Mouse (Mus musculus): ENCODE measurements at regions not wholly inside any gene's neighbourhood (a gene's known extent, or its start where the extent isn't known, plus 50 kb on each side); places are given as distances from the start of the nearest gene placed in this dataset.

GRCm38 (mm10) chr1:88594484-88595254 lies 84.8 kb upstream of the Glrp1 start:
- TF ChIP-seq CTCF (IDR thresholded peaks at IDR 0.05; ENCODE audit: low read depth) (no peak), EP300 (IDR thresholded peaks at IDR 0.05; ENCODE audit: low read depth) (no peak)
- H3K27me3 ChIP-seq (ENCODE audit: control insufficient read depth, insufficient read depth, low read length), result no peaks in the 10 kb centered on the region
- H3K4me2 ChIP-seq (ENCODE audit: low read depth, low read length), result no peak overlapping the region
- H3K9ac ChIP-seq (replicated peaks; ENCODE audit: low read depth, low read length), result no peak overlapping the region
- H3K4me1 ChIP-seq (ENCODE audit: control insufficient read depth, insufficient read depth), result no peaks in the 10 kb centered on the region
- no peak overlapping the region for H3K27ac ChIP-seq (ENCODE audit: low read depth)
- DNase-seq (ENCODE audit: low spot score), result no peak
- no peak overlapping the region for H3K4me3 ChIP-seq (ENCODE audit: low read depth, low read length)
- ATAC-seq (ENCODE audit: insufficient read depth, low read depth), result no peak
- 43% methylated on average over 9 of the region's 9 CpGs for WGBS
- H3K9me3 ChIP-seq (replicated peaks; ENCODE audit: control insufficient read depth, low read length), result no peaks in the 10 kb centered on the region
- H3K36me3 ChIP-seq (replicated peaks; ENCODE audit: control insufficient read depth, insufficient read depth, low read length), result no peaks in the 10 kb centered on the region

- WGBS, result 86% methylated on average over 6 of the region's 6 CpGs
- Histone ChIP-seq H3K9ac (replicated peaks; ENCODE audit: low read depth, low read length) (no peak overlapping the region), H3K9me3 (replicated peaks; ENCODE audit: control insufficient read depth, low read length) (no peaks in the 10 kb centered on the region), H3K4me1 (ENCODE audit: control insufficient read depth, insufficient read depth) (no peaks in the 10 kb centered on the region), H3K4me3 (ENCODE audit: low read depth, low read length) (no peak overlapping the region), H3K4me2 (ENCODE audit: low read depth, low read length) (no peak overlapping the region), H3K27me3 (ENCODE audit: control insufficient read depth, insufficient read depth, low read length) (no peaks in the 10 kb centered on the region), H3K27ac (ENCODE audit: low read depth) (no peak overlapping the region), H3K36me3 (replicated peaks; ENCODE audit: control insufficient read depth, insufficient read depth, low read length) (no peaks in the 10 kb centered on the region)
- TF ChIP-seq EP300 (IDR thresholded peaks at IDR 0.05; ENCODE audit: low read depth), result no peak
- TF ChIP-seq CTCF (IDR thresholded peaks at IDR 0.05; ENCODE audit: low read depth), result no peak
- no peak for ATAC-seq (ENCODE audit: insufficient read depth, low read depth)
- DNase-seq (ENCODE audit: low spot score), result no peak
These were observed 82.2 kb upstream of the Glrp1 start for GRCm38 (mm10) chr1:88592036-88592435.

- no peak for ATAC-seq (ENCODE audit: insufficient read depth, low read depth)
- TF ChIP-seq EP300 (IDR thresholded peaks at IDR 0.05; ENCODE audit: low read depth) (no peak), CTCF (IDR thresholded peaks at IDR 0.05; ENCODE audit: low read depth) (no peak)
- no peak for DNase-seq (ENCODE audit: low spot score)
- no peak overlapping the region for H3K27ac ChIP-seq (ENCODE audit: low read depth)
- no peaks in the 10 kb centered on the region for H3K27me3 ChIP-seq (ENCODE audit: control insufficient read depth, insufficient read depth, low read length)
- no peak overlapping the region for H3K4me2 ChIP-seq (ENCODE audit: low read depth, low read length)
- WGBS, result 32% methylated on average over 9 of the region's 9 CpGs
- H3K9ac ChIP-seq (replicated peaks; ENCODE audit: low read depth, low read length), result no peak overlapping the region
- no peaks in the 10 kb centered on the region for H3K36me3 ChIP-seq (replicated peaks; ENCODE audit: control insufficient read depth, insufficient read depth, low read length)
- no peaks in the 10 kb centered on the region for H3K4me1 ChIP-seq (ENCODE audit: control insufficient read depth, insufficient read depth)
- H3K9me3 ChIP-seq (replicated peaks; ENCODE audit: control insufficient read depth, low read length), result no peaks in the 10 kb centered on the region
- no peak overlapping the region for H3K4me3 ChIP-seq (ENCODE audit: low read depth, low read length)
These were observed 81.0 kb upstream of the Glrp1 start for GRCm38 (mm10) chr1:88590802-88591380.

GRCm38 (mm10) chr1:88588747-88589146 lies 78.9 kb upstream of the Glrp1 start:
- Histone ChIP-seq H3K4me2 (ENCODE audit: low read depth, low read length) (no peak overlapping the region), H3K4me1 (ENCODE audit: control insufficient read depth, insufficient read depth) (no peaks in the 10 kb centered on the region), H3K4me3 (ENCODE audit: low read depth, low read length) (no peak overlapping the region), H3K9ac (replicated peaks; ENCODE audit: low read depth, low read length) (no peak overlapping the region), H3K27me3 (ENCODE audit: control insufficient read depth, insufficient read depth, low read length) (no peaks in the 10 kb centered on the region), H3K27ac (ENCODE audit: low read depth) (no peak overlapping the region), H3K9me3 (replicated peaks; ENCODE audit: control insufficient read depth, low read length) (no peaks in the 10 kb centered on the region), H3K36me3 (replicated peaks; ENCODE audit: control insufficient read depth, insufficient read depth, low read length) (no peaks in the 10 kb centered on the region)
- ATAC-seq (ENCODE audit: insufficient read depth, low read depth) (no peak), DNase-seq (ENCODE audit: low spot score) (no peak)
- WGBS, result 59% methylated on average over 1 of the region's 1 CpGs
- TF ChIP-seq CTCF (IDR thresholded peaks at IDR 0.05; ENCODE audit: low read depth), result no peak
- no peak for TF ChIP-seq EP300 (IDR thresholded peaks at IDR 0.05; ENCODE audit: low read depth)

- no peak for ATAC-seq (ENCODE audit: insufficient read depth, low read depth)
- DNase-seq (ENCODE audit: low spot score), result no peak
- Histone ChIP-seq H3K36me3 (replicated peaks; ENCODE audit: control insufficient read depth, insufficient read depth, low read length) (no peaks in the 10 kb centered on the region), H3K4me1 (ENCODE audit: control insufficient read depth, insufficient read depth) (no peaks in the 10 kb centered on the region), H3K27me3 (ENCODE audit: control insufficient read depth, insufficient read depth, low read length) (no peaks in the 10 kb centered on the region), H3K27ac (ENCODE audit: low read depth) (peak overlapping the region; percentile 38; the same call in 1 of the 2 replicates), H3K4me3 (ENCODE audit: low read depth, low read length) (no peak overlapping the region), H3K9me3 (replicated peaks; ENCODE audit: control insufficient read depth, low read length) (no peaks in the 10 kb centered on the region), H3K9ac (replicated peaks; ENCODE audit: low read depth, low read length) (no peak overlapping the region), H3K4me2 (ENCODE audit: low read depth, low read length) (no peak overlapping the region)
- 53% methylated on average over 13 of the region's 13 CpGs for WGBS
- TF ChIP-seq CTCF (IDR thresholded peaks at IDR 0.05; ENCODE audit: low read depth) (no peak), EP300 (IDR thresholded peaks at IDR 0.05; ENCODE audit: low read depth) (no peak)
These were observed 77.3 kb upstream of the Glrp1 start for GRCm38 (mm10) chr1:88586823-88587820.
